Mouse (Mus musculus): ENCODE results near the gene Cd38. TPM values are rescaled to one million over a fixed set of nuclear protein-coding genes. Genes with fewer than 3 reads are reported as not detected.

Gene Cd38
- polyA plus RNA-seq, 1 experiment from 2014 or later = 3.3 TPM

DNA sequence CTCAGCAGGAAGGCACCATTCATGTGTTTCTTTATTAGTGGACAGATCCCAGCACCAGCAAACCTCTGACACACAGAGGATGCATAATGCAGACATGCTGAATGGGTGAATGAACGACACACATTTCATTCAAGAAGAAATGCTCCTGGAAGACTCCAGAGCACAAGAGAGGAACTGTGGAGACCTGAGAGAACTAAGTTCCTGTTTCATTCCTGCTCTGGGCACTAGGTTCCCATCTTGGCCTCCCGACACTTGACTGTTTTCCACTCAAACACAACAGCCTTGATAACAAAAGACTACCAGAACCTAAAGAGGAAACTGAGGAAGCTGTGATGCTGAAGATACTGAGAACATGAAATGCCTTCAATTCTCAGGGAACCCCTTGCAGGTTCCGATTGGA, 20.1 kb upstream of the Cd38 start:
- no peaks in the 10 kb centered on the region for H3K9me3 ChIP-seq (ENCODE audit: control insufficient read depth, low read length)
- 90% methylated on average over 3 of the region's 3 CpGs for WGBS
- no peaks in the 10 kb centered on the region for H3K4me1 ChIP-seq (ENCODE audit: control insufficient read depth, insufficient read depth, low read length)
- H3K27ac ChIP-seq (replicated peaks; ENCODE audit: low read depth, low read length) = no peak overlapping the region
- ATAC-seq (ENCODE audit: low FRiP score, low TSS enrichment) = no peak
- no peak overlapping the region for H3K9ac ChIP-seq (replicated peaks; ENCODE audit: low read length)
- no peak overlapping the region for H3K4me2 ChIP-seq (ENCODE audit: low read length)
- H3K27me3 ChIP-seq (ENCODE audit: control insufficient read depth, insufficient read depth, low read length) = no peaks in the 10 kb centered on the region
- no peak for DNase-seq
- H3K36me3 ChIP-seq (ENCODE audit: control insufficient read depth, insufficient read depth, low read length) = no peaks in the 10 kb centered on the region
- H3K4me3 ChIP-seq (replicated peaks; ENCODE audit: low read depth, low read length) = no peak overlapping the region

GRCm38 (mm10) chr5:43853096-43853867, 15.1 kb upstream of the Cd38 start:
- Histone ChIP-seq H3K9ac (replicated peaks; ENCODE audit: low read length) (no peak overlapping the region), H3K36me3 (ENCODE audit: control insufficient read depth, insufficient read depth, low read length) (no peaks in the 10 kb centered on the region), H3K4me2 (ENCODE audit: low read length) (no peak overlapping the region), H3K4me1 (ENCODE audit: control insufficient read depth, insufficient read depth, low read length) (no peaks in the 10 kb centered on the region), H3K9me3 (ENCODE audit: control insufficient read depth, low read length) (no peaks in the 10 kb centered on the region), H3K27ac (replicated peaks; ENCODE audit: low read depth, low read length) (no peak overlapping the region), H3K27me3 (ENCODE audit: control insufficient read depth, insufficient read depth, low read length) (no peaks in the 10 kb centered on the region), H3K4me3 (replicated peaks; ENCODE audit: low read depth, low read length) (no peak overlapping the region)
- no peak for ATAC-seq (ENCODE audit: low FRiP score, low TSS enrichment)
- WGBS = 78% methylated on average over 11 of the region's 11 CpGs
- DNase-seq = no peak

GRCm38 (mm10) chr5:43853868-43854488, 14.4 kb upstream of the Cd38 start:
- no peak for ATAC-seq (ENCODE audit: low FRiP score, low TSS enrichment)
- Histone ChIP-seq H3K4me1 (ENCODE audit: control insufficient read depth, insufficient read depth, low read length) (no peaks in the 10 kb centered on the region), H3K9me3 (ENCODE audit: control insufficient read depth, low read length) (no peaks in the 10 kb centered on the region), H3K27me3 (ENCODE audit: control insufficient read depth, insufficient read depth, low read length) (no peaks in the 10 kb centered on the region), H3K27ac (replicated peaks; ENCODE audit: low read depth, low read length) (no peak overlapping the region), H3K36me3 (ENCODE audit: control insufficient read depth, insufficient read depth, low read length) (no peaks in the 10 kb centered on the region), H3K4me3 (replicated peaks; ENCODE audit: low read depth, low read length) (no peak overlapping the region), H3K4me2 (ENCODE audit: low read length) (no peak overlapping the region), H3K9ac (replicated peaks; ENCODE audit: low read length) (no peak overlapping the region)
- no peak for DNase-seq
- 84% methylated on average over 7 of the region's 7 CpGs for WGBS

GRCm38 (mm10) chr5:43855769-43856168, 12.6 kb upstream of the Cd38 start:
- Histone ChIP-seq H3K9ac (replicated peaks; ENCODE audit: low read length) (no peak overlapping the region), H3K9me3 (ENCODE audit: control insufficient read depth, low read length) (no peaks in the 10 kb centered on the region), H3K4me1 (ENCODE audit: control insufficient read depth, insufficient read depth, low read length) (no peaks in the 10 kb centered on the region), H3K4me2 (ENCODE audit: low read length) (no peak overlapping the region), H3K36me3 (ENCODE audit: control insufficient read depth, insufficient read depth, low read length) (no peaks in the 10 kb centered on the region), H3K27me3 (ENCODE audit: control insufficient read depth, insufficient read depth, low read length) (no peaks in the 10 kb centered on the region), H3K27ac (replicated peaks; ENCODE audit: low read depth, low read length) (no peak overlapping the region), H3K4me3 (replicated peaks; ENCODE audit: low read depth, low read length) (no peak overlapping the region)
- ATAC-seq (ENCODE audit: low FRiP score, low TSS enrichment) (no peak), DNase-seq (no peak)
- WGBS = 87% methylated on average over 2 of the region's 2 CpGs

DNA sequence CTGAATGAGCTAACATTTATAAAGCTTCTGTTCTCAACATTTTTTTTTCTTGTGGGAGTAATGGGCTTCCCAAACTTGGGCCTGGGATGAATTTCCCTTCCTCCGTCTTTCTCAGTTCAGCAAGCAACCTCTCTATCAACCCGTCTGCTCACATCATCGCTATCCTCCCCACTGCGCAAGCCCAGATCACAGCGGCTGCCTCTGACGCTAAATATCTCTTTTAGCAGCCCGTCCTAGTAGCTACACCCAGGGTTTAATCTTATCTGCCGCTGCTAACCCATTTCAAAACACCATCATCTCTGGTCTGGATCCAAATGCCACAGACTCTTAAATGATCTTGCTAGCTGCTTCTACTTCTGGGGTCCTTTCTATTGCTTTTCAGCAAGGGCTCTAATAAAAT, 8.7 kb upstream of the Cd38 start:
- H3K4me2 ChIP-seq (ENCODE audit: low read length) = no peak overlapping the region
- no peaks in the 10 kb centered on the region for H3K36me3 ChIP-seq (ENCODE audit: control insufficient read depth, insufficient read depth, low read length)
- H3K27me3 ChIP-seq (ENCODE audit: control insufficient read depth, insufficient read depth, low read length) = no peaks in the 10 kb centered on the region
- no peaks in the 10 kb centered on the region for H3K9me3 ChIP-seq (ENCODE audit: control insufficient read depth, low read length)
- no peak overlapping the region for H3K4me3 ChIP-seq (replicated peaks; ENCODE audit: low read depth, low read length)
- ATAC-seq (ENCODE audit: low FRiP score, low TSS enrichment) (no peak), DNase-seq (no peak)
- no peak overlapping the region for H3K9ac ChIP-seq (replicated peaks; ENCODE audit: low read length)
- WGBS = 89% methylated on average over 8 of the region's 8 CpGs
- no peak overlapping the region for H3K27ac ChIP-seq (replicated peaks; ENCODE audit: low read depth, low read length)
- no peaks in the 10 kb centered on the region for H3K4me1 ChIP-seq (ENCODE audit: control insufficient read depth, insufficient read depth, low read length)

GRCm38 (mm10) chr5:43860096-43860495, 8.3 kb upstream of the Cd38 start:
- 92% methylated on average over 5 of the region's 5 CpGs for WGBS
- H3K9ac ChIP-seq (replicated peaks; ENCODE audit: low read length) = no peak overlapping the region
- H3K4me2 ChIP-seq (ENCODE audit: low read length) = no peak overlapping the region
- ATAC-seq (ENCODE audit: low FRiP score, low TSS enrichment) (no peak), DNase-seq (no peak)
- H3K27me3 ChIP-seq (ENCODE audit: control insufficient read depth, insufficient read depth, low read length) = no peaks in the 10 kb centered on the region
- H3K27ac ChIP-seq (replicated peaks; ENCODE audit: low read depth, low read length) = no peak overlapping the region
- H3K9me3 ChIP-seq (ENCODE audit: control insufficient read depth, low read length) = no peaks in the 10 kb centered on the region
- no peaks in the 10 kb centered on the region for H3K36me3 ChIP-seq (ENCODE audit: control insufficient read depth, insufficient read depth, low read length)
- no peaks in the 10 kb centered on the region for H3K4me1 ChIP-seq (ENCODE audit: control insufficient read depth, insufficient read depth, low read length)
- no peak overlapping the region for H3K4me3 ChIP-seq (replicated peaks; ENCODE audit: low read depth, low read length)

- ATAC-seq (ENCODE audit: low FRiP score, low TSS enrichment) (no peak), DNase-seq (no peak)
- Histone ChIP-seq H3K4me1 (ENCODE audit: control insufficient read depth, insufficient read depth, low read length) (no peaks in the 10 kb centered on the region), H3K4me3 (replicated peaks; ENCODE audit: low read depth, low read length) (no peak overlapping the region), H3K9ac (replicated peaks; ENCODE audit: low read length) (no peak overlapping the region), H3K27ac (replicated peaks; ENCODE audit: low read depth, low read length) (no peak overlapping the region), H3K4me2 (ENCODE audit: low read length) (no peak overlapping the region), H3K36me3 (ENCODE audit: control insufficient read depth, insufficient read depth, low read length) (no peaks in the 10 kb centered on the region), H3K27me3 (ENCODE audit: control insufficient read depth, insufficient read depth, low read length) (no peaks in the 10 kb centered on the region), H3K9me3 (ENCODE audit: control insufficient read depth, low read length) (no peaks in the 10 kb centered on the region)
- 77% methylated on average over 5 of the region's 5 CpGs for WGBS
Measured at GRCm38 (mm10) chr5:43860670-43861431, 7.5 kb upstream of the Cd38 start.

DNA sequence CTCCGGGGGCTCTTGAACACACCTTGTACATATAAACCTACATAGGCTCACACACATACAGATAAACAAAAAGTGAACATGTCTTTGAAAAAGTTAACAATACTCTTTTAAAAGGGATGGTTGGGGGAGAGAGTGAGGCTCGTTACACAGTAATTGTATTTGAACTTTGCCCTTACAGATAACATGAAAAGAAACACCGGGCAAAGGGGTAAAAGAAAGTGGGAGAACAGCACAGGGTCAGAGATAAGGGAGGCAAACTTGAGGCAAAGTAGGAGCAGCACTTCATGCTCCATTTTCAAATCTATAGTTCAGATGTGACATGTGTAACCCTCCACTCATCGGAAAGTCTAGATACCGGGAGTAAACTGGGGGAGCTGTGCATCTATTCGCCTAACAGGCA, 4.7 kb upstream of the Cd38 start:
- Histone ChIP-seq H3K36me3 (ENCODE audit: control insufficient read depth, insufficient read depth, low read length) (no peaks in the 10 kb centered on the region), H3K4me2 (ENCODE audit: low read length) (no peak overlapping the region), H3K9me3 (ENCODE audit: control insufficient read depth, low read length) (no peaks in the 10 kb centered on the region), H3K4me3 (replicated peaks; ENCODE audit: low read depth, low read length) (no peak overlapping the region), H3K27me3 (ENCODE audit: control insufficient read depth, insufficient read depth, low read length) (no peaks in the 10 kb centered on the region), H3K27ac (replicated peaks; ENCODE audit: low read depth, low read length) (no peak overlapping the region), H3K9ac (replicated peaks; ENCODE audit: low read length) (no peak overlapping the region), H3K4me1 (ENCODE audit: control insufficient read depth, insufficient read depth, low read length) (no peaks in the 10 kb centered on the region)
- DNase-seq (no peak), ATAC-seq (ENCODE audit: low FRiP score, low TSS enrichment) (no peak)
- 90% methylated on average over 6 of the region's 6 CpGs for WGBS
